8 mouse cellular contexts compared by ENCODE assay signal in genomic region chr1:38799304-38799703, GRCm38 (mm10). TPM values are rescaled to one million over a fixed set of nuclear protein-coding genes. Genes with fewer than 3 reads are reported as not detected.
DNase-seq lines count a peak whose midpoint lies in the region; ATAC-seq and TF ChIP-seq lines count a peak whose summit lies in the region.

No protein-coding gene starts in this region.

- no peaks in the 10 kb centered on the region for H3K9me3 ChIP-seq in intestine, postnatal 0 days (ENCODE audit: control insufficient read depth)
- H3K9me3 ChIP-seq in intestine, embryonic 15.5 days = no peaks in the 10 kb centered on the region
- no peaks in the 10 kb centered on the region for H3K9me3 ChIP-seq in ES-Bruce4 (replicated peaks; ENCODE audit: control insufficient read depth, insufficient read depth, low read length, poor library complexity, severe bottlenecking)

- H3K9ac ChIP-seq in intestine, postnatal 0 days (ENCODE audit: low read depth, low read length) = no peak overlapping the region
- H3K9ac ChIP-seq in intestine, embryonic 15.5 days = no peak overlapping the region
- no peak overlapping the region for H3K9ac ChIP-seq in ES-Bruce4 (ENCODE audit: low read depth, poor library complexity, severe bottlenecking)

- no peaks in the 10 kb centered on the region for H3K36me3 ChIP-seq in intestine, postnatal 0 days (ENCODE audit: control insufficient read depth, insufficient read depth)
- no peaks in the 10 kb centered on the region for H3K36me3 ChIP-seq in intestine, embryonic 15.5 days
- H3K36me3 ChIP-seq in ES-Bruce4 (ENCODE audit: control insufficient read depth, insufficient read depth, low read length, poor library complexity, severe bottlenecking) = no peaks in the 10 kb centered on the region

- no peak overlapping the region for H3K4me2 ChIP-seq in intestine, postnatal 0 days (replicated peaks; ENCODE audit: low read depth)
- H3K4me2 ChIP-seq in intestine, embryonic 15.5 days (replicated peaks) = no peak overlapping the region

- no peaks in the 10 kb centered on the region for H3K4me1 ChIP-seq in intestine, postnatal 0 days (replicated peaks; ENCODE audit: control insufficient read depth, insufficient read depth, low read length)
- H3K4me1 ChIP-seq in intestine, embryonic 15.5 days (replicated peaks) = no peaks in the 10 kb centered on the region
- H3K4me1 ChIP-seq in ES-Bruce4 (ENCODE audit: control insufficient read depth, insufficient read depth, low read length) = no peaks in the 10 kb centered on the region

- no peak for TF ChIP-seq POLR2A in ES-Bruce4 (IDR thresholded peaks at IDR 0.05; ENCODE audit: insufficient read depth, low read length)

- no peak for TF ChIP-seq EP300 in ES-Bruce4 (IDR thresholded peaks at IDR 0.05; ENCODE audit: insufficient read depth, low read depth, low read length)

- TF ChIP-seq CTCF in intestine, postnatal 0 days (IDR thresholded peaks at IDR 0.05; ENCODE audit: low read depth) = peak; percentile 85
- TF ChIP-seq CTCF in ES-Bruce4 (IDR thresholded peaks at IDR 0.05; ENCODE audit: low read depth, low read length) = peak; percentile 86

- 28% methylated on average over 3 of the region's 3 CpGs for WGBS in intestine, postnatal 0 days
- 39% methylated on average over 3 of the region's 3 CpGs for WGBS in intestine, embryonic 15.5 days

- peak; percentile 61 for DNase-seq in adipocyte (ENCODE audit: low spot score)
- DNase-seq in kidney, adult 9 months = peak; percentile 29
- peak; percentile 78 for DNase-seq in retina, embryonic 14.5 days (ENCODE audit: low spot score)
- no peak for DNase-seq in frontal cortex, postnatal 10 days (ENCODE audit: low spot score in 2 of 2)

- ATAC-seq in intestine, postnatal 0 days = no peak
- ATAC-seq in intestine, embryonic 15.5 days = no peak
- no peak for ATAC-seq in monocyte, adult 5-6 weeks (replicated peaks; ENCODE audit: insufficient number of reproducible peaks, low FRiP score, low TSS enrichment, poor library complexity, severe bottlenecking)

- no peak overlapping the region for H3K27ac ChIP-seq in intestine, postnatal 0 days (ENCODE audit: low read depth, low read length)
- no peak overlapping the region for H3K27ac ChIP-seq in intestine, embryonic 15.5 days
- H3K27ac ChIP-seq in ES-Bruce4 (ENCODE audit: insufficient read depth, low read length) = no peak overlapping the region

- H3K27me3 ChIP-seq in intestine, postnatal 0 days (replicated peaks; ENCODE audit: control insufficient read depth, insufficient read depth, low read length) = no peaks in the 10 kb centered on the region
- H3K27me3 ChIP-seq in intestine, embryonic 15.5 days (replicated peaks) = no peaks in the 10 kb centered on the region
- no peaks in the 10 kb centered on the region for H3K27me3 ChIP-seq in ES-Bruce4 (ENCODE audit: control insufficient read depth, insufficient read depth, low read length, poor library complexity, severe bottlenecking)

- H3K4me3 ChIP-seq in intestine, postnatal 0 days (ENCODE audit: low read depth, low read length) = no peak overlapping the region
- no peak overlapping the region for H3K4me3 ChIP-seq in intestine, embryonic 15.5 days (replicated peaks)
- no peak overlapping the region for H3K4me3 ChIP-seq in ES-Bruce4 (ENCODE audit: low read depth, low read length)

RNA-seq across cellular contexts. Expression of gene Lonrf2, which starts 37.2 kb away (rescaled TPM):
- 0.38 and 0.52 TPM in 2 replicates for polyA plus RNA-seq in intestine, postnatal 0 days (2015; fragmentation: Nextera tagmentation; extraction: Ambion mirVana)
- polyA plus RNA-seq in intestine, embryonic 15.5 days (2015; fragmentation: Nextera tagmentation; extraction: Ambion mirVana) = 1.1 and 1.2 TPM in 2 replicates
- polyA plus RNA-seq in ES-Bruce4 (2011; ENCODE audit: insufficient read depth, insufficient read length, low read depth, missing spikeins) = 0.12 and 0.32 TPM in 2 replicates
- total RNA-seq in monocyte, adult 5-6 weeks (2017) = not detected in 3 replicates

Comparison
In these comparisons a context has a peak if more than half of its experiments do, and no peak if none do; other contexts are left out.
1. DNase-seq: peak in adipocyte (single experiment), kidney, adult 9 months (single experiment) and retina, embryonic 14.5 days (single experiment); none in frontal cortex, postnatal 10 days (0 of 2).